Mouse (Mus musculus) spleen, adult 2 months (tissue): ENCODE results near the gene Il4i1.

Source experiments
- CTCF ChIP-seq: fragments of 200-500 bp; IDR thresholded peaks from 2 replicates; pipeline ENCODE4 v1.5.1; 2011; ENCODE audit warnings: mild to moderate bottlenecking, inconsistent platforms; ENCODE audit not compliant: insufficient read depth, insufficient read length, insufficient replicate concordance; ENCODE audit errors: extremely low read depth
- POLR2A ChIP-seq: fragments of 200-500 bp; IDR thresholded peaks from 2 replicates; pipeline ENCODE4 v1.6.1; 2011; ENCODE audit warnings: low read depth, low read length, inconsistent platforms

DNA sequence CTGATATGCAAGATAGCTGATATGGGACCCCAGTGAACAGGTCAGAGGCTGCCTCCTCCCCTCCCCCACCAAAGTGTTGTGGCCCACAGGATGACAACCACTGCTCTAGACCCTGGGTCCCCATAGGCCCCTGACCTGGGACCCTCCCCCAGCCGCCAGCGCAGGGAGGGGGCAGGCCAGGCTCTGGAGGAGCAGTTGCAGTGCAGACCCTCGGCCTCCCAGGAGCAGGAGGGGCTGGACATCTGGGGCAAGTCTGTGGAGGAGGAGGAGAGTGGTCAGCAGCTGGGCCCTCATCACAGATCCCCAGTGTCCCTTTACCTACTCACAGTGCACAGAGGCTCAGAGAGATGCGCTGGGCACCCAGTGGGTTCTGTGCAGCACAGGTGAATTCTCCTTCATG lies 26.1 kb upstream of the Il4i1 start:
- TF ChIP-seq CTCF: no peak
- TF ChIP-seq POLR2A: no peak
